Mouse (Mus musculus) right cerebral cortex, adult 2 months (tissue): Measurements from ENCODE around the gene Grm1.

Experiments used
- DNase-seq, 2 experiments: peaks; one replicate each; pipeline ENCODE4 v3.0.0; 2021 to 2022; ENCODE audit warnings: low spot score in 2 of 2

Gene Grm1

DNA sequence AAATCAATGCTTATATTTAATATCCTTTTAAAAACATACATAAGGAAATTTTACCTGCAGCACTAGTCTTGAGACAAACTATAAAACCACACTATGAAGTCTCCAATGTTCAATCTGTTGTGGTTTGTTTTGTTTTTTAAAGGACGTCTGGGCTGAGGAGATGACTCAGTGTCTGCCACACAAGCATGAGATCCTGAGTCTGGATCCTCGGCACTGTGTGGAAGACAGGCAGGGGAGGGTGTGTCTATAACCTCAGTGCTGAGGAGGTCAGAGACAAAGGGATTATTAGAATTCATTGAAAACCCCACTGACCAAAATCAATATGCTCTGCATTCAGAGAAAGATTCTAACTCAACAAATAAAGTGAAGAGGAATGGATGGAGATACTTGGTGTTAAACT is 110.8 kb downstream of the Grm1 start:
- no peak for DNase-seq

DNA sequence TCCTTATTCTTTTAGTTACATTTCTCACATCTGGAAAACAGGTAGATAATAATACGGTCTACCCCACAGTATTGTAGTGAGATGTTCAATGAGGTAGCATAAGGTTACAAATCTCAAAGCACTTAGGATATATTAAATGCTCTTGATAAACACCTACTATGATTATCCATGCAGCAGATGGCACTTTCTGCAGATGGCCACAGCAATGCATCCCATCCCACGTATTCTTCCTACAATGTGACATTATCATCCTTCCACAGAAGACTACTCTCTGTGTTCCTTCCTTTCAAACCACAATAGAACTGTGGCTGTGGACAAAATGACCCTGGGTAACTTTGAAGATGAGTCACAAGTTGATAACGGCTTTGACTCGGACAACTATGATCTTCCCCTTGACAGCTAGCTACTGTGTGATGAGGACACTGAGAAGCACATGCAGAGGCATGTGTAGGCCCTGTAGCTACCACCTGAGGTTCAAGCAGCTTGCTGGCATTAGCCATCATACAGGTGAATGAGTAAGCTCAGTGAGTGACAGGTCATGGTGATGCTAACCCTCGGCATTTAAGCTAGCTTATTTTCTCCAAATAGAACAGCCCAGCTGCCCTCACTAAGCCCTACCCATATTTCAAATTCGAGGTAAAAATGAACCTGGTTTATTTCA is 117.5 kb downstream of the Grm1 start:
- DNase-seq, result no peak

DNA sequence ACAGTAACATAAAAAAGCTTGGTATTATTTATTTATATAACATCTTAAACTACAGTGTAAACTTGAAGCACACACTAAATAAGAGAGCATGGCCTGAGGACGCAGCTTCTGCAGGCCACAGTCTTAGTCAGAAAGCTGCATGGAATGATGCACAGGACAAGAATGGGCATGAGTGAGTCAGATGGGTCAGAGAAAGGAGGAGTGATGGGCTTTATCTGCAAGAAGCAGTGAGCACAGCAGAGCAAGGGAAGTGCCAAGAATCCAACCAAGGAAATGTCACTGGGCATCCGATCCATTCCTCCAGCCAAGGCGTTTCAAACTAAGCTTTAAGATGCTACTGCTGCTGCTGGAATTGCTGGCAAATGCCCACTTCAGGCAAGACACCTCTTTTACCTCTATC is 131.6 kb downstream of the Grm1 start:
- DNase-seq, result no peak

DNA sequence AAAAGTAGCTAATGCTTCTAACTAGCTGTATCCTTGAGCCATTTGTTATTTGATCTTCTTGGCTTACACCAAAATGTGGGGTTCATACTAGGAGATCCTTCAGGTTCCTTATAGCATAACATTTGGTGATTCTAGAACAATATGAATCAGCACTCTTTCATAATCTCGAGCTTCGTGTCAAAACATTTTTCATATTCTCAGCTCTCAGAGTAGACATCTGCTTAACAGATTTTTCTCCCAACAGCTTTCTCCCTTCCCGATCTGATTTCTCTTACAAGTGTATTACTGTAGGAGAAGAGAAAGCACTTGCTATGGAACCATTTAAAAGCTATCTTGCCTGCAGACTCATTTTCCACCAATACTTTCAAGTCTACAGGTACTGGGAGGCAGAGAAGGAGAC is 133.0 kb downstream of the Grm1 start:
- DNase-seq, result no peak

DNA sequence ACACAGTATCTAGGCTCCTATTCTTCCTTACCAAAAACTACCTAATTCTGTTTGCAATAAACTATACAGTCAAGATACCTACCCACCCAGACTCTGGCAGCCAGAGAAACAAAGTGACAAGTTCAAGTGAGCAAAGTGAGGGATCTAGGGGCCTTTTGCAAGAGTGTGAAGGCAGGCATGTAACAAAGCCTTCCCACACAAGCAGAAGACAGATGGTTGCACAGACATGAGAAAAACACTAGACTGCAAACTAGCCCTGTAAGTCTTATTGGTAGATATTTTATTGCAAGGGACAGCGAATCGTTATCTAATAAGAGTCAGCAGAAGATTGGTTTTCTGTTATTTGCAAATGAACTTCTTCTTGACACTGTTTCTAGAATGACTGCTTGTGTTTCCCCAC is 134.6 kb downstream of the Grm1 start:
- DNase-seq, result no peak

DNA sequence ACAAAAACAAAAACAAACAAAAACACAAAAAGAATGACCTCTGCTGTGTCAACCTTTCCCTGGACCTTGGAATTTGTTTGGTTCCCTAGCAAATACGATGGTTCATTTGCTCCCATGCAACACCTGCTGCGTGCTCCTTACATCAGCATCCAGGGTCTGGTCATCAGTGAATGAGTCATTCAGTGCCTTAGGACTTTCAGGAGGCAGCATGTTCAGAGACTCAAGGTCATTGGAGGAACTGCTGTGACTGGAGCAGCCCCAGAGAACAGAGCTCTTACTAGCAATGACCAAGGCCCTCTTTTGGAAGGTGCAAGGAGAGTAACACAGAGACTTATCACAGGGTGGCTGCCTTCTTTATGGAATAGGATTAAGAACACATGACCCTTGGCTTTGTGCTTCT is 138.2 kb downstream of the Grm1 start:
- DNase-seq, result no peak

DNA sequence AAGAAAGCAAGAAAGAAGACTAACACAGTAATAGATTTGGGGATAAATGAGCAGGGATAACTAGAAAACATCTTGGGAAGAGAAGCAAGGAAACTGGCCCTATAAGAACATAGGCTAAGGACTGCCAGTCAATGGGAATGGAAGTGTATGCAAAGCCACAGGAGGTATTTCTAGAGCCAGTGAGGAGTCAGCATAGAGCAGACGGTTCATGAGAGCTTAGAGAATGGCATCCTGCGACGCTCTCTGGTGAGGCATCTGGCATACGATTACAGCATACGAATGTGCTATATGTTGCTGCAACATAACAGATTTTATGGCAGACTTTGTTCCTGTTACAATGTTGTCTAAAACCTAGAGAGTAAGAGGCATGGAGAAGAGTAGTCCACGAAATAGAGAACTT is 139.9 kb downstream of the Grm1 start:
- no peak for DNase-seq

DNA sequence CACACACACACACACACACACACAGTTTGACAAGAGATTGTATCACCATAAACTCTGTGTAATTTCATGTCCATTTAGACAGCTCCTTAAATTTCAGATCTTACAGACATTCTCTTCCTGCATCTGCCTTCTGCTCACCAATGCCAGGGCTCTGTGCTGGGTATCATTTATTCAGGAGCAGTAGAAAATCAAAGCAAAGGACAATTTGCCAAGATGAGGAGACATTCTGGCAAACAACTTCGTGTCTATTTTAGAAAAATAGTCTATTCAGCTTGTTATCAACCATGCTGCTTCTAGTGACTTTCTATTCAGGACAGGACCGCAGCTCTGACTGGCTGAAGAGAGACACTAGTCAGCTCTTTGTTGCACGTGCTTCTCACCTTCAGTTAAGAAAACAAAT is 146.3 kb downstream of the Grm1 start:
- DNase-seq, result no peak

DNA sequence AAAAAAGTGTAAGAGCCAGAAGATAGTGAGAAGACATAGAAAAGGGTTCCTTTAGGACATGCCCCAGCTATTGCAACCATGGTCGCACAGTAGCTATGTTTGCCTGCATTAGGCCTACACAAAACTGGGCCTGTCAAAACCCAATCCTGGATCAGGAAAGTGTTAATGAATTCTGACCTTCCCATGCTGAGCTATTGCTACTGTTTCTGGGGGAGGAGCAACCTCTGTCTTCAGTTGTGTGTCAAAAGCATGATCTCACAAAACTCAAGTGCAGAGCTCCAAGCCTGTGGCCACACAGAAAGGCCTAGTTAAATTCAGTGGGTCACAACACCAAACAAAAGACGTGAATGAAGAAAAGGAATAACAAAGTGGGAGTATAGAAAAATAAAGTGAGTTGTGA is 152.5 kb downstream of the Grm1 start:
- DNase-seq, result no peak

DNA sequence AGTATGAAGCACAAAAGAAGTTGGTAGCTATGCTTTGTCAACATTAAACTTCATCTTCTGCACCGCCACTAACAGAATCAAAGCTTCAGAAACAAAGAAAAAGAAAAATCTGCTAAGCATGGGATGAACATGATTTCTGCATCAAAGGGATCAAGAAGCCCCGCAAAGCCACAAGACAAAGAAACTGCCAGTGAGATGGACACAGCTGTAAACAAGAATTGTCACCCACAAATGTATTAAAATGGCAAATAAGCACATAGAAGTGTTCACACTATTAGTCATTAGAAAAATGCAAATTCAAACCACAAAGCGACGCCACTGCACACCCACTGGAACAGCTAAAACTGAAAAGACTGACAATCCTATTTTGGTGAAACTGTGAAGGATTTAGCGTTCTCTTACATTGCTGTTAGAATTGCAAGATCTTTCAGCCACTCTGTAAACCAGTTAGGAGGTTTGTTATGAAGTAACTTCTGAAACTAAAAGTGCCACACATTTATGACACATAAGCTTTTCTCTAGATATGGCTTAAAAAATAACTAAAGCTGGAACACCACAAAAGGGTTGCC is 153.3 kb downstream of the Grm1 start:
- DNase-seq, result no peak

DNA sequence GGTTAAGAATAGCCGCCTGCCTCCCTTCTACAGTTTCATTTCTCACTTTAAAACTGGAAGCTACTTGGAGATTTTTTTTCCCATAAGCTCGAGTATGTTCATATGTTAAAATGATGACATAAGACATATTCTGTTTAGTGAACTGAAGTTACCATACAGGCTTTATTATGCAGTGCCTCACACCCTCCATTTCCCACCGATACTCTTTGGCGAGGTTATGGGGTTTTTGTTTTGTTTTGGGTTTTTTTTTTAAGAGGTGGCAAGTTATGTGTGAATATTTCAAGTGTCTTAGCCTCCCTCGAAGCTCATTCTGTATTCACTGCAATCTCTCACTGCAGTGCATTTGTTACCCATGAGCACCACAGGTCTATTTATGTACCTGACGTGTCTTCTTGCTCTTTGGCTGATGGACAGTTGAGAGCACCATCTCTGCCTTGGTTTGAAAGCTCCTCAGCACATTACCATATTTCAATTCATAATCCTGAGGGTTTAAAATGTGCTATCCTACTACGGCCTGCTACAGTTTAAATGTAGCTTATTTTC is 164.2 kb downstream of the Grm1 start:
- peak in 1 of 2 experiments; percentile 28 for DNase-seq

DNA sequence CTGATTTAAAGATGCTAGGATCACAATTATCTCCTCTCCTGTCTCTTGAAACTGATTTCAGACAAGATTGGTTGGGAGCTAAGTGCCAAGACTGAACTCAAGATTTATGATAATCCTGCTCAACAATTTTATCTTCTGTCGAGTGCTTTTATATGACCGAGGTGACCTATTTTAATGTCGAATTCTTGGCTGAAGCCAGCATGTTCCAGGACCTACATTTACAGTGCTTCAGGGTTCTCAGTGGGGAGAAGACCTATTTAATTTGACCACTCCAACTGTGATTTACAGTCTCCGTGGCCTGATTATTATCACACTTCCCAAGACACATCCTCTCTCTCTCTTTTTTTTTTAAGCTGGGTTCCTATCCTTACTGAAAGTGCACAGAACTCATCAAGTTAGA is 168.5 kb downstream of the Grm1 start:
- DNase-seq, result no peak

DNA sequence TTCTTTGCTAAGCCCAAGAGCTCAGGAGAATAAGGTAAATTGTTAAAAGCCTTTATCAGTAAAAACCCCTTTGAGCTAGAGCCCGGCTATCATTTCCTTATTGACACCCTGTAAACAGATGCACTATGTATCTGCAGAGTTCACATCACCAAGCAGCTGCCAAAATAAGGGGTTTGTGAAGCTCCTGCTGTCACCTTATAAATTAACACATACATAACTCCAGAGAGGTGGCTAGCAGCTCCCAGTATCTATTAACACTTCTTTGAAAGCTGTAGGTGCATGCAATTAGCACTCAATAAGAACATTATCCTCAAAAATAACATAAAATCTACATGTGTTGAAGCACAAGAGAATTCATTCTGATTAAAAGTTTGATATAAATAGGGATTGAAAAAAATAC is 191.9 kb downstream of the Grm1 start:
- no peak for DNase-seq

DNA sequence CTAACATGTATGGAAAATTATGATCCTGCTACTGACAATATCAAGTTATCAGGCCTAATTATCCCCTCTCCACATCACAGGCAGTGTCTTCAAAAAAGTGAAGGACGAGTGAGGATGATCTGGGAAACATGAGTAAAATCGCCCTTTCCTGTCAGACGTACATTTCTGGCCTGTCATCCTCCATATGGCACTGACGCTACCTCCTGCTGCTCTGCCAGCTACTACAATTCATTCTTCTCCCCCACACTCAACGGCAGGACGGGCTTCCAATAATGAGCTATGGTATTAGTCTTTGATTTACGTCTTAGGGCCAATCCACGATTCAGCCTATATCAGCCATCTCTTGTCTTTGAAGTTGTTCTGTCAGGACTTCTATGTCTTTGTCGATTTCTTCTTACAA is 193.6 kb downstream of the Grm1 start:
- no peak for DNase-seq

DNA sequence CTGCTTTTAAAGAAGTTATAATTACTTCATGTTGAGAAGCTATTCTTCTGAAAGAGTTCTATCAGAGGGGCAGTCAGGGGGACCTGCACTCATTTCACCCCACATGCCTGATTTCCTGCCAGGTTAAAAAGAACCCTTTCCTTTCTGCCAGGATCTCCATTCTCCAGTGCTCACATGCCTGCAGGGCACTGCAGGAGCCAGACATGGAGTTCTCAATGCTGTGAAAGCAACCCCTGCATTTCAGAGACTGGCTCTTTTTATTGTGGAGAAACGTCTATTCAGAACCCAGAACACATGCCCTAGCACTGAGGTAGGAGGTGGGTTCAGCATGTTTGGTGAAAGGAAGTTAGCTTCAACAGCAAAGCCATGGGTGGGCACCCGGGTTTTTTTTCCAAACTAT is 197.2 kb downstream of the Grm1 start:
- DNase-seq, result no peak

DNA sequence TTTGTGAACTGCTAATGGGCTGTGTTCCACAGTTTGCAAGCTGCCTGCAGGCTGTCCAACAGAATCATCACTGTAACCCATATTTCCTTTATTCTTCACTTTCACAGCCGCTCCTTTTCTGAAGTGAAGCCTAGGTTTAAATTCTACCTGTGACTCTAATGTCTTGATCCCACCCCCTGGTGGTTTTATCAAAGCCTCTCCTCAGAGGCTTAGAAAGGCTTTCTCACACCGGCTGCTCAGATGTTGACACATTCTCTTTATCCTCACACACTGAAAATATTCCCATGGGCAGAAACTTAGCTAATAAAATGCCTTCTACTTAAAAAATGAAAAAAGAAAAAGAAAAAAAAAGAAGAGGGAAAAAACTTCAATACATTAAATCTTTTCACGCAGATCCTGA is 210.0 kb downstream of the Grm1 start:
- no peak for DNase-seq

DNA sequence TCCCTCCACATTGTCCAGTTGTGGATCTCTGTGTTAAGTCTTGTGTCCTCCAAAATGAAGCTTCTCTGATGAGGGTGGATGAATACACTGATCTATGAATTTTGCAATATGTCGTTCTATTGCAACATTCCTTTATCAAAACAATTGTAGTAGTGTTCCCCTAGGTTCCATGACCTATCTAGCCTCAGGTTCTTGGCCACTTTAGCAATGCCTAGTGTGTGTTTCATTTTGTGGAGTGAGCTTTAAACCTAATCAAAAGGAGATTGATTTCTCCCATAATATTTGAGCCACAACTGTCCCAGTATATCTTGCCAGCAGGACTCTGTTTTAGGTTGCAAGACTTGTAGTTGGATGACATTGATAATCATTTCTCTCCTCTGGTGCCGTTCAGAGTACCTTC is 211.9 kb downstream of the Grm1 start:
- DNase-seq, result no peak

DNA sequence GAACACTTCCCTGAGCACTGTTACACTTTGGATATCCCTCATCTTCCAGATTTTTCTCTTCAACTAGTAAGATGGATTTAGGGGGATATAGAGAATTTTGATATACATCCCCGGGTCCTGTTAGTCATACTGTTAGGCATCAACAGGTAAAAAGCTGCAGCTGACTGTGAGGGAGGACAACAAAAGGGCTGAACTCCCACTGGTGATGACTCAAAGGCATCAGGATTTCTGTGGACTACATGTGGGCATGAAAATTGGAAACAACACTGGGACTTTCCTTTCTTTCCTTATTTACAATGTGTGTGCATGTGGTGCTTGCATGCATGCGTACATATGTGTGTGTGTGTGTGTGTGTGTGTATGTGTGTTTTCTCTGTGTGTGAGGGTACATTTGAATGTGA is 215.9 kb downstream of the Grm1 start:
- DNase-seq, result peak in 1 of 2 experiments; percentile 26

DNA sequence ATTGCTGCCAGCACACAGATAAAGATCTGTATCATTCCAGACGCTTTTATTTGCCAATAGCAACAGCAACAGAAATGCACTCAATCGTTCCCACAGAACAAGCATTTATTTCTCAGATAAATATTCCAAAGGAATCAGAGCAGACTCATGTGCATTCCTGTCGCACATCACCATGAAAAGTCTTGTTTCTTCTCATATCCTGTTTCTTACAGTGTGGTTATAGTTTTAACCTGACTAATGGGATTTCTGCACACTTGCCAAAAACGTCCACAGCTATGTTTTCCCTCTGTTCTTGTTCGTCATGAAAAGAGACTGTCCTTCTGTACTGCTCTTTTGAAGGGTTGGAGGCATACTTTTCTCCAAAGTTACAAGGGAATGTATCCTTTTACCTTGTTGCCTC is 217.4 kb downstream of the Grm1 start:
- no peak for DNase-seq

DNA sequence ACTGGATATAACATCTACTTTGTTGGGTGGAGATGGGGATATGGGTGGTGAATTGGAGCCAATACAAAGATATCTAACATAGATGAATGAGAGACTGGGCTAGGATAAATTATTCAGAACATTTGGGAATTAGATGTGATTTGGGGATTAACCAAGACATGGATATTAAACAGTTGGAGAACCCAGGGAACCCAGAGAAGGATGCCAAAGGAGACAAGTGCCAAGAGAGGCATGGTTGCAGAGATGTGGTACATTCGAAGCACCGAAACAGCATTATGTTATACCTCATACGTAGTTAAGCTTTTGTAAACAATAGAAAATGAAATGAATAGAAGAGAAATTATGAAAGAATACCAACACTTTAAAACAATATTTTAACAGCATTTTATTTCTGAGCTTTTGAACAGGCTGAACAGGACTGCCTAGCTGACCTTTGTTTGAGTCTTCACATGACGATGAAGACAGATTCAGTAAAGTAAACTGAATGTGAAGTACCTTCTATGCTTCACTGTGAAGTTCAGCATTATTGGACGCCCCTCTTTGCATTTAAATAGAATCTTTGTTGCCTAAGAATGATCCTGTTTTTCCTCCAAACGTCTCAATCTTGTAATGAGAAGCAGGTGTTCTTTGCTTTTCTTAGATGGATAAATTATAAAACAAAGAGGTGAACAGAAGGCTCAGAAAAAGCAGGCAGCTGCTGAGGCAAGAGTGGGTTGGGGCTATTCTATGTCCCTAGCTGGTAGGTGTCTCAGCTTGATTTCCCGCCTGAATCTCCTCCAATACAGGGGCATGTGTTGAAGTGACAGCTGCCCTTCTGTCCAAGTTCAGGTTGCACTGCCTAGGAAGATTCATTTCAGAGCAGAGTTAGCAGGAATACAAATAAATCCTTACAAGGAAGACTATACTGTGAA is 234.5 kb downstream of the Grm1 start:
- DNase-seq, result peak in 1 of 2 experiments; percentile 26

DNA sequence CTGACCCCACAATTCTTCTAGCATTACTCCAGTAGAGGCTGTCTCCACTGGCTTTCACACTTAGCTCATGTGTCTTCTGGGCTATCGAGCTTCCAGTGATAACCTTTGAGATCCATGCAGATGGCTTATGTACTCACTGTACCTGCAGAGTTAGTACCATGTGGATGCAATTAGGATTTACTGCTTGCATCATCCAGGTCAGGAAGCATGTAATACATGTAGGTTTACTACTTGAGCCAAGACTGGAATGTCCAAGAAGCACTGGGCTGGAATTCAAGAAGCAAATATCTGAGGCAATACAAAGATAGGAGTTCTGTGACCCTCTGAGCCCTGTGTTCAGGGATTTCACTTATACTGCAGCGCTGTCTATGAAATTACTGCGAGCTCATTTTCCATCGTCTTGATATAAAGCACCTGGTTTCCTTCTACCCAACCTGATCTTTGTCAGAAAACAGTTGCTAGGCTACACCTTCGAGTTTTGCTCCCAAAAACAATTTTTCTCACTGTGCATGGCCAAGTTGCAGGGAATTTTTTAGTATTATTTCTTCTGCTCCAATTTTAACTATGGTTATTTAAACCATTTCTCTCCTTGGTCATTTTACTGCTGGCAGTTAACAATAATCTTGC is 237.0 kb downstream of the Grm1 start:
- DNase-seq, result no peak

DNA sequence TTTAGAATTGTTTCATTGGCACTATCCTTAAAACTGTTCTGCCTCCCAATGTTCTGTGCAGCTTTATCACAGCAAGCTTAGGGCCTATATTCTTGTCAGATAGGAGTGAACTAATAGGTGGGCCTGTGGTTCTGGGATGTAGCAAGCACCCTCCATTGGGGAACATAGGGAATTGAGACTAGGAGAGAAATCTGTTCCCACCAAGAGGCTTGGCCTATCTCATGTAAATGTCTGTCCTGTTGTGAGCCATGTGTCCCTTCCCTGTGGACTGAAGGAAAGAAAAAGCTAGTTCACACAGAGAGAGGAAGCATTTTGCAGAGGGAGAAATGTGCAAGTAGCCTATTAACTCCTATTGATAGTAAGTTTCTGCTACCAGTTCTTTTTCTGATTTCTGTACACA is 246.8 kb downstream of the Grm1 start:
- DNase-seq, result no peak
